Mouse (Mus musculus): ENCODE measurements around the gene Agr3. TPM values are rescaled to one million over a fixed set of nuclear protein-coding genes. Genes with fewer than 3 reads are reported as not detected.

Agr3 gene
- polyA plus RNA-seq, 1 experiment: not detected

GRCm38 (mm10) chr12:35966768-35967141 is 41.3 kb downstream of the Agr3 start:
- no peak for TF ChIP-seq GATA1 (IDR thresholded peaks at IDR 0.05; ENCODE audit: low read length)

- no peak for TF ChIP-seq GATA1 (IDR thresholded peaks at IDR 0.05; ENCODE audit: low read length)
Measured at GRCm38 (mm10) chr12:35975898-35976297, 50.5 kb downstream of the Agr3 start.

- no peak for TF ChIP-seq GATA1 (IDR thresholded peaks at IDR 0.05; ENCODE audit: low read length)
Measured at GRCm38 (mm10) chr12:35977633-35978246, 52.3 kb downstream of the Agr3 start.

- TF ChIP-seq GATA1 (IDR thresholded peaks at IDR 0.05; ENCODE audit: low read length): no peak
Measured at GRCm38 (mm10) chr12:35979625-35980024, 54.2 kb downstream of the Agr3 start.

- no peak for TF ChIP-seq GATA1 (IDR thresholded peaks at IDR 0.05; ENCODE audit: low read length)
Measured at GRCm38 (mm10) chr12:35981732-35982360, 56.4 kb downstream of the Agr3 start.

GRCm38 (mm10) chr12:35983472-35983871 is 58.1 kb downstream of the Agr3 start:
- no peak for TF ChIP-seq GATA1 (IDR thresholded peaks at IDR 0.05; ENCODE audit: low read length)

GRCm38 (mm10) chr12:35984743-35985142 is 59.3 kb downstream of the Agr3 start:
- no peak for TF ChIP-seq GATA1 (IDR thresholded peaks at IDR 0.05; ENCODE audit: low read length)

GRCm38 (mm10) chr12:35992711-35993110 is 67.3 kb downstream of the Agr3 start, which contains the start of gene Agr2:
TSS of gene Agr2 (plus strand) at chr12:35992907.
- no peak for TF ChIP-seq GATA1 (IDR thresholded peaks at IDR 0.05; ENCODE audit: low read length)

- TF ChIP-seq GATA1 (IDR thresholded peaks at IDR 0.05; ENCODE audit: low read length): no peak
Measured at GRCm38 (mm10) chr12:35993583-35993982, 68.2 kb downstream of the Agr3 start.

GRCm38 (mm10) chr12:35994098-35994497 is 68.7 kb downstream of the Agr3 start:
- no peak for TF ChIP-seq GATA1 (IDR thresholded peaks at IDR 0.05; ENCODE audit: low read length)

GRCm38 (mm10) chr12:35995799-35996198 is 70.4 kb downstream of the Agr3 start:
- no peak for TF ChIP-seq GATA1 (IDR thresholded peaks at IDR 0.05; ENCODE audit: low read length)

Other genes starting within 250 kb of the Agr3 start
- gene Agr2, start 67.3 kb downstream of the Agr3 start, polyA plus RNA-seq (2012): not detected in 2 replicates
- not detected in 2 replicates for gene Tspan13, start 116.9 kb downstream of the Agr3 start, polyA plus RNA-seq (2012)
- gene Ankmy2, start 231.5 kb downstream of the Agr3 start, polyA plus RNA-seq (2012): 1.5 and 2.0 TPM in 2 replicates
- gene Bzw2, start 232.5 kb downstream of the Agr3 start, polyA plus RNA-seq (2012): 15.0 and 23.4 TPM in 2 replicates

Measured in G1E-ER4 (cell line).